Mouse (Mus musculus) embryonic facial prominence, embryonic 10.5 days (tissue): ENCODE data around the gene Ap1m2. TPM values are rescaled to one million over a fixed set of nuclear protein-coding genes. Genes with fewer than 3 reads are reported as not detected.
"Not testable (repeated sequence)": the region's sequence is repeated elsewhere in the genome, so short reads cannot be mapped to it uniquely, and the experiment has no call there.

Experiments used
- DNase-seq: peaks from one replicate; pipeline ENCODE4 v3.0.0-alpha.2; 2017; ENCODE audit warnings: low spot score
- H3K27ac ChIP-seq: fragments of 300-500 bp; sonication (generic); replicated peaks from 2 replicates; pipeline ENCODE4 v1.5.1; 2016; ENCODE audit warnings: mild to moderate bottlenecking
- H3K27me3 ChIP-seq: fragments of 300-500 bp; sonication (generic); replicated peaks from 2 replicates; pipeline ENCODE4 v1.6.1; 2016; ENCODE audit warnings: low read depth, mild to moderate bottlenecking; ENCODE audit not compliant: poor library complexity, severe bottlenecking
- H3K36me3 ChIP-seq: fragments of 300-500 bp; sonication (generic); replicated peaks from 2 replicates; pipeline ENCODE4 v1.6.1; 2016; ENCODE audit warnings: mild to moderate bottlenecking, moderate library complexity
- H3K4me1 ChIP-seq: fragments of 300-500 bp; sonication (generic); 2 replicates; pipeline ENCODE4 v1.6.1; 2016
- H3K4me3 ChIP-seq: fragments of 300-500 bp; sonication (generic); 2 replicates; pipeline ENCODE4 v1.5.1; 2016; ENCODE audit warnings: mild to moderate bottlenecking, moderate library complexity
- H3K9me3 ChIP-seq: fragments of 300-500 bp; sonication (generic); 2 replicates; pipeline ENCODE4 v1.6.1; 2016; ENCODE audit warnings: mild to moderate bottlenecking
- WGBS: fragments of 180-500 bp; shearing (Covaris S2); methylation state at CpG from one replicate; pipeline ENCODE4 v1.1.7; 2016; 5-methylcytosine and 5-hydroxymethylcytosine counted together
- polyA plus RNA-seq: library from polyadenylated mRNA; unstranded; fragments of >200 nt; fragmentation: Nextera tagmentation; extraction: Ambion mirVana; gene quantifications from 2 replicates; pipeline ENCODE4 v1.2.1, GENCODE M21; 2016

Gene Ap1m2
- polyA plus RNA-seq, 1 experiment from 2014 or later, result 18.6 TPM

DNA sequence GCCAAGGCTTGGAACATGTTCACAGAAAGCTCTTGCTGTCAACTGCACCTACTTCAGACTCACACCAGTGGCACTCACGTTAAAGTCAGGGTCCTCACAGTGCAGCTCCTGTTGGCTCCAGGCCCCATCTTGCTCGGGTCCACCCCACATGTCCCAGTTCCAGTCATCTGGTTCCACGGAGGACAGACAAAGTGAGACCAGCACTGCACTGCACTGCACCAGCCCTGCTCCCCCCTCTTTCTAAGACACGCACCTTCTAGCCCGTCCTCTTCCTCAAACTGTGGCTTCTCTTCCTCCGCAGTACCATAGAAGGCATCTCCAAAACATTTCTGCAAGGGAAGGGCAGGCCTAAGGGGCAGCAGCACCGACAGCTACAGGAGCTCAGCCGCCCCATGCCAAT, 35.8 kb downstream of the Ap1m2 start:
- Histone ChIP-seq H3K4me1 (no peaks in the 10 kb centered on the region), H3K36me3 (peaks cover 100% of the 10 kb centered on the region), H3K4me3 (no peak overlapping the region), H3K9me3 (no peaks in the 10 kb centered on the region), H3K27ac (no peak overlapping the region), H3K27me3 (no peaks in the 10 kb centered on the region)
- no peak for DNase-seq
- 90% methylated on average over 8 of the region's 8 CpGs for WGBS

- H3K27ac ChIP-seq, result no peak overlapping the region
- no peak for DNase-seq
- no peaks in the 10 kb centered on the region for H3K27me3 ChIP-seq
- H3K36me3 ChIP-seq, result peaks cover 100% of the 10 kb centered on the region
- H3K4me1 ChIP-seq, result no peaks in the 10 kb centered on the region
- H3K9me3 ChIP-seq, result no peaks in the 10 kb centered on the region
- H3K4me3 ChIP-seq, result no peak overlapping the region
- 89% methylated on average over 12 of the region's 12 CpGs for WGBS
These were observed 36.4 kb downstream of the Ap1m2 start for GRCm38 (mm10) chr9:21275727-21276126.

GRCm38 (mm10) chr9:21275013-21275710, 37.0 kb downstream of the Ap1m2 start:
- H3K4me3 ChIP-seq, result no peak overlapping the region
- H3K36me3 ChIP-seq, result peaks cover 100% of the 10 kb centered on the region
- no peak for DNase-seq
- H3K4me1 ChIP-seq, result no peaks in the 10 kb centered on the region
- H3K27ac ChIP-seq, result no peak overlapping the region
- no peaks in the 10 kb centered on the region for H3K9me3 ChIP-seq
- 89% methylated on average over 7 of the region's 7 CpGs for WGBS
- no peaks in the 10 kb centered on the region for H3K27me3 ChIP-seq

- H3K9me3 ChIP-seq, result no peaks in the 10 kb centered on the region
- no peak for DNase-seq
- no peaks in the 10 kb centered on the region for H3K27me3 ChIP-seq
- H3K4me3 ChIP-seq, result no peak overlapping the region
- 96% methylated on average over 3 of the region's 3 CpGs for WGBS
- peaks cover 99% of the 10 kb centered on the region for H3K36me3 ChIP-seq
- H3K4me1 ChIP-seq, result no peaks in the 10 kb centered on the region
- no peak overlapping the region for H3K27ac ChIP-seq
These were observed 37.8 kb downstream of the Ap1m2 start for GRCm38 (mm10) chr9:21274336-21274735.

DNA sequence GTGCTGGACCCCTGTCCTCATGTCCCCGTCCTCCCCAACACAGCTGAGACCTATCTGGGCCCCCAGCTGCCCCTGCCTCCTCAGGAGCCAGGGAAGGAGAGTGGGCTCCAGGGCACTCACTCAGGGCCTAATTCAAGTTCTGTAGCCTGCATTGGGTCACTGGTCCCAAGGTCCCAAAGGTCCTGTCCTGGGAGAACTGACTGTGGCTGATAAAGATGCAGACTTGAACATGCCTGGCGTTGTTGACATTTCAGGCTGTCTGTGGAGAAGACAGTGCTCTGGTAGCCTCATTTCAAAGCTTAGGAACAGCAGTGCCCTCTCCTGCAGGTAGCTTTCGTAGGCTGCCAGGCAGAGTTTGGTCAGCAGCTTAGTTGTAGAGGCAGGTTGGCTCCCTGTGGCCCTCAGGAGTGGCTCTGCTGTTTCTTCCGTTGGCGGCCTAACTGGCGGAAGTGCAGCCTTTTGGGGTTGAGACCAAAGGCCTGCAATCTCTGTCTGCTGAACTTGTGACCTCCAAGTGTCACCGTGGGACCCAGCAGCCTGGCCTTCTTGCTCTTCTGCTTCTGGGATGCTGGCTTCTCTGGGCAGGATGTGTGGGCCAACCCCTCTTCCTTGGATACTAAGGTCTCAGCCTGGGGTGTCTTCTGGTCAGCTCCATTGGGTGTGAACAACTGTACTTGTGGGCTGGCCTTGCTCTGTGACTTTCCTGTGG, 38.5 kb downstream of the Ap1m2 start:
- Histone ChIP-seq H3K36me3 (peaks cover 99% of the 10 kb centered on the region), H3K4me1 (no peaks in the 10 kb centered on the region), H3K4me3 (no peak overlapping the region), H3K27me3 (no peaks in the 10 kb centered on the region), H3K9me3 (no peaks in the 10 kb centered on the region), H3K27ac (no peak overlapping the region)
- WGBS, result 84% methylated on average over 7 of the region's 7 CpGs
- no peak for DNase-seq

GRCm38 (mm10) chr9:21273094-21273493, 39.0 kb downstream of the Ap1m2 start:
- DNase-seq, result no peak
- no peak overlapping the region for H3K27ac ChIP-seq
- H3K9me3 ChIP-seq, result no peaks in the 10 kb centered on the region
- no peaks in the 10 kb centered on the region for H3K27me3 ChIP-seq
- H3K36me3 ChIP-seq, result peaks cover 99% of the 10 kb centered on the region
- H3K4me1 ChIP-seq, result no peaks in the 10 kb centered on the region
- 90% methylated on average over 8 of the region's 8 CpGs for WGBS
- no peak overlapping the region for H3K4me3 ChIP-seq

- no peaks in the 10 kb centered on the region for H3K4me1 ChIP-seq
- DNase-seq, result no peak
- WGBS, result 91% methylated on average over 9 of the region's 9 CpGs
- peaks cover 98% of the 10 kb centered on the region for H3K36me3 ChIP-seq
- H3K27ac ChIP-seq, result no peak overlapping the region
- H3K4me3 ChIP-seq, result no peak overlapping the region
- H3K27me3 ChIP-seq, result no peaks in the 10 kb centered on the region
- no peaks in the 10 kb centered on the region for H3K9me3 ChIP-seq
These were observed 39.7 kb downstream of the Ap1m2 start for GRCm38 (mm10) chr9:21272391-21272790.

DNA sequence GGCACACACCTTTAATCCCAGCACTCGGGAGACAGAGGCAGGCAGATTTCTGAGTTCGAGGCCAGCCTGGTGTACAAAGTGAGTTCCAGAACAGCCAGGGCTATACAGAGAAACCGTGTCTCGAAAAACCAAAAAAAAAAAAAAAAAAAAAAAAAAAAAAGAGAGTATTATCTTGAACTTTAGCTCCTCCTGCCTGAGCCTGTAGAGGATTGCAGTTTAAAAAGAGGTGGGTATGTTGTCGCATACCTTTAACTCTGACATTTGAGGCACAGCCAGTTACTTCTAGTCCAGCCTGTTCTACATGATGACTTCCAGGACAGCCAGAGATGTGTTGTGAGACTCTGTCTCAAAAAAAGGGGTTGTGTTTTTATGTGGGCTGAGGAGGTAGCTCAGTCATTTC, 42.5 kb downstream of the Ap1m2 start:
- not testable (repeated sequence) for H3K27ac ChIP-seq, H3K9me3 ChIP-seq, DNase-seq, H3K4me3 ChIP-seq, H3K27me3 ChIP-seq
- 89% methylated on average over 5 of the region's 5 CpGs for WGBS
- H3K36me3 ChIP-seq, result peaks cover 79% of the 10 kb centered on the region
- peaks cover 18% of the 10 kb centered on the region for H3K4me1 ChIP-seq

DNA sequence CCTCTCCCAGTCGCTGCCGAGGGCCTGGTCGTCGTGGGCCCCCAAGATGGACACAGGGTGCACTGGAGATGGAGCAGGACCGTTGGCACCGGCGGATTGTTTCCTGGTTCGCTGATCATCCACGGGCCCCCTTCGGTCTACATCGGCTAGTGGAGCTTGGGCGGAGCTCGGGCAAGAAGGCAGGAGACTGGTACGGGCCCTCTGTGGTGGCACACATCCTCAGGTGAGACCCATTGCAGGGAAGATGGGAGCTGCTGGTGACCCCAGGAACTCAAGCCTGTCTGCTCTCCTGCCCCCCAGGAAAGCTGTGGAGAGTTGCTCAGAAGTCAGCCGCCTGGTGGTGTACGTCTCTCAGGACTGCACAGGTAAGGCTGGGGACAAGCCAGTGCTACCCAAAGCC, 43.8 kb downstream of the Ap1m2 start:
- Histone ChIP-seq H3K27ac (no peak overlapping the region), H3K4me1 (peaks cover 23% of the 10 kb centered on the region), H3K4me3 (no peak overlapping the region), H3K36me3 (peaks cover 66% of the 10 kb centered on the region), H3K9me3 (no peaks in the 10 kb centered on the region), H3K27me3 (no peaks in the 10 kb centered on the region)
- no peak for DNase-seq
- 95% methylated on average over 16 of the region's 16 CpGs for WGBS

GRCm38 (mm10) chr9:21266889-21267288, 45.2 kb downstream of the Ap1m2 start:
- Histone ChIP-seq H3K4me1 (peaks cover 23% of the 10 kb centered on the region), H3K27ac (no peak overlapping the region), H3K4me3 (peak overlapping the region; percentile 93; the same call in 1 of the 2 replicates), H3K9me3 (no peaks in the 10 kb centered on the region), H3K36me3 (peaks cover 52% of the 10 kb centered on the region), H3K27me3 (no peaks in the 10 kb centered on the region)
- DNase-seq, result no peak
- 87% methylated on average over 5 of the region's 5 CpGs for WGBS

DNA sequence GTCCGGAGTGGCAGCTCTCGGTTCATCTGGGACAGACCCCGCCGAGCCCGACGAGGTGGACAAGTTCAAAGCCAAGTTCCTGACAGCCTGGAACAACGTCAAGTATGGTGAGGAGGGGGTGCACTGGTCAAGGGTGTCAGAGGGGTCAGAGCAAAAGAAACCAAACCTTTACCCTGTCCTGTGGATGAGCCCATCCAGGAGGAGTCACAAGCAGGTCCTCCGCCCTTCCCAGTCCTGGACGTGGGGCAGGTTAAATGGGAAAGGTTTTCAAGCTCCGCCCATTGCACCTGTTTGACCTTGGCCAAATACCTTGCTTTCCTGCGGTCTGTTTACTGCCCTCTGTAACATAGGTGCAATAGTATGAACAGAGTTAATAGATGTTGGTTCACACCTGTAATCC, 46.5 kb downstream of the Ap1m2 start:
- peak overlapping the region; percentile 92 for H3K27ac ChIP-seq

DNA sequence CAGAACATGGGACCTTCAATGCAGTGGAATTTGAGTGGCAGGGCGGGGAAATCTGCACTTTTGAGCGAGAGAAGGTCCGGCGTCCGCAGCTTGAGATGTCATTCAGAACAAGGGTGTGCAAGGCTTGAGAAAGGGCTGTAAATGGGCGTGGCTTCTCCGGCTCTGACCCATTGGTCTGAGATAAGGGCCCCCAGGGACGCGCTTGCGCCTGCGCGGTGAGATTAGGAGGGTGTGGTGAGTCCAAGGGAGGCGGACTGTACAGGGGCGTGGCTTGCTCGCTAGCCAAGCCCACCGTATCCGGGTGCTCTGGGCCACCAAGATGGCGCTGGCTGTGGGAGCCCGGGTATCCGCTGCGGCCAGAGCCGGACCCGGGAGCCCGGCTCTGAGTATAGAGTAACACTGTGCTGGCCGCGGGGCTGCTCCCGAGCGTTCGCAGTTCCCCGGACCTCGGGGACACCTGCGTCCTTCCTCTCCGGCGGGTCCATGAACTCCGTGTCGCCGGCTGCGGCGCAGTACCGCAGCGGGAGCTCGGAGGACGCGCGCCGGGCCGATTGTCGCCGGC, 47.1 kb downstream of the Ap1m2 start, which contains the start of gene Atg4d:
Gene Atg4d, plus strand, starts transcription at position 294 of the 562 bp plus-strand sequence.
- DNase-seq, result peak; percentile 100
- under 1% methylated on average over 49 of the region's 49 CpGs for WGBS
- Histone ChIP-seq H3K36me3 (peaks cover 34% of the 10 kb centered on the region), H3K4me1 (peaks cover 30% of the 10 kb centered on the region), H3K4me3 (peak within 1 kb of the TSS; percentile 93), H3K27ac (peak within 1 kb of the TSS; percentile 92), H3K9me3 (no peaks in the 10 kb centered on the region), H3K27me3 (no peaks in the 10 kb centered on the region)

More for the DNA sequence above, 46.5 kb downstream of the Ap1m2 start:
- Histone ChIP-seq H3K9me3 (no peaks in the 10 kb centered on the region), H3K27me3 (no peaks in the 10 kb centered on the region), H3K36me3 (peaks cover 39% of the 10 kb centered on the region), H3K4me3 (peak overlapping the region; percentile 93), H3K4me1 (peaks cover 25% of the 10 kb centered on the region)
- no peak for DNase-seq
- WGBS, result 6% methylated on average over 11 of the region's 11 CpGs
